Mouse (Mus musculus) liver, adult 2 months (tissue): ENCODE data around the gene Snx10.

Experiments used
- CTCF ChIP-seq: fragments of 200-500 bp; IDR thresholded peaks from 2 replicates; pipeline ENCODE4 v1.5.1; 2011; ENCODE audit warnings: low read depth, low read length, control low read depth
- POLR2A ChIP-seq: fragments of 200-500 bp; IDR thresholded peaks from 2 replicates; pipeline ENCODE4 v1.6.1; 2011; ENCODE audit warnings: low read length, control low read depth; ENCODE audit not compliant: insufficient read depth; ENCODE audit errors: extremely low read depth

DNA sequence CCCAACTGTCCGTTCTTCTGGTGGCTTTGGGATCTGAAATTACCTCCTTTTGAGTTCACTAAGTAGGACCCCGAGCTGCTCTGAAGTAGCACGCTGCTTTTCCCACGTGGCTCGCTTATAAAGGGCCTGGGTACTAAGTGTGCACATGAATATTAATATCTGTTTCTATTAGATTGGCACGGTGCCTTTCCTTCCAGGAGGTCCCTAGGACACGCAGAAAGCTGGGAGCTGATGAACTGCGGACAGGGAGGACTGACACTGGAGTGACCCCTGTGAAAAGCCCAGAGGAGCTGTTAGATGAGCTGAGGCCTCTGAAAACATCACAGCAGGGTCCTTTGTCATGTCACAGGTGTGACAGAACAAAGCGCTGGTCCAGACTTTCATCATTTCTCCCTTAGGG, 57.7 kb downstream of the Snx10 start:
- no peak for TF ChIP-seq CTCF
- TF ChIP-seq POLR2A, result no peak
